In genomic region chr12:31154608-31155011, GRCm38 (mm10) we compare ENCODE assay signal across 16 mouse cellular contexts.
A peak's percentile ranks its signal among the peaks of the same experiment; 100 is the strongest.
DNase-seq lines count a peak whose midpoint lies in the region; ATAC-seq and TF ChIP-seq lines count a peak whose summit lies in the region.
"Had no signal": no experiment of that assay in that cellular context is flagged by ENCODE, and none has a peak within 500 bp of the region (broad histone marks: within the 10 kb centered on the region; RNA-seq: fewer than 3 reads in every experiment).

No protein-coding gene starts in this region.

- no peak for TF ChIP-seq POLR2A in lung, adult 2 months (IDR thresholded peaks at IDR 0.05; ENCODE audit: borderline replicate concordance, extremely low read depth, low read depth, low read length)

- no peak overlapping the region for H3K9ac ChIP-seq in intestine, embryonic 14.5 days (ENCODE audit: low read length)
- no peak overlapping the region for H3K9ac ChIP-seq in intestine, postnatal 0 days (ENCODE audit: low read depth, low read length)
- H3K9ac ChIP-seq in hindbrain, embryonic 12.5 days: no peak overlapping the region
- H3K9ac ChIP-seq: forebrain, embryonic 12.5 days; hindbrain, embryonic 14.5 days; liver, embryonic 13.5 days; stomach, embryonic 15.5 days had no signal

- DNase-seq in intestine, embryonic 14.5 days (ENCODE audit: low spot score): peak; percentile 40
- DNase-seq in lung, postnatal 10 days: peak; percentile 42
- no peak for DNase-seq in lung, adult 2 months
- peak; percentile 39 for DNase-seq in adrenal gland, postnatal 25 days
- peak; percentile 20 for DNase-seq in retina, embryonic 14.5 days (ENCODE audit: low spot score)
- no peak for DNase-seq in urinary bladder, postnatal 14 days (ENCODE audit: low spot score)
- DNase-seq: liver, embryonic 13.5 days; right cerebral cortex, postnatal 4 days had no signal

- no peaks in the 10 kb centered on the region for H3K36me3 ChIP-seq in intestine, embryonic 14.5 days (ENCODE audit: control insufficient read depth, insufficient read depth, low read length)
- no peaks in the 10 kb centered on the region for H3K36me3 ChIP-seq in intestine, postnatal 0 days (ENCODE audit: control insufficient read depth, insufficient read depth)
- no peaks in the 10 kb centered on the region for H3K36me3 ChIP-seq in hindbrain, embryonic 12.5 days
- H3K36me3 ChIP-seq: forebrain, embryonic 12.5 days; liver, embryonic 13.5 days; stomach, embryonic 15.5 days had no signal

- no peaks in the 10 kb centered on the region for H3K4me1 ChIP-seq in intestine, embryonic 14.5 days (replicated peaks; ENCODE audit: control insufficient read depth, insufficient read depth, low read length)
- no peaks in the 10 kb centered on the region for H3K4me1 ChIP-seq in intestine, postnatal 0 days (replicated peaks; ENCODE audit: control insufficient read depth, insufficient read depth, low read length)
- H3K4me1 ChIP-seq in lung, adult 2 months (ENCODE audit: control insufficient read depth, insufficient read depth, low read length): no peaks in the 10 kb centered on the region
- peaks cover 3% of the 10 kb centered on the region; the same call in 1 of the 2 replicates for H3K4me1 ChIP-seq in hindbrain, embryonic 12.5 days
- H3K4me1 ChIP-seq: liver, embryonic 13.5 days had no signal

- no peak overlapping the region for H3K4me2 ChIP-seq in intestine, embryonic 14.5 days (ENCODE audit: low read length)
- no peak overlapping the region for H3K4me2 ChIP-seq in intestine, postnatal 0 days (replicated peaks; ENCODE audit: low read depth)
- no peak overlapping the region for H3K4me2 ChIP-seq in hindbrain, embryonic 12.5 days (replicated peaks)
- H3K4me2 ChIP-seq: forebrain, embryonic 12.5 days; hindbrain, embryonic 14.5 days; liver, embryonic 13.5 days; stomach, embryonic 15.5 days had no signal

- 60% methylated on average over 5 of the region's 5 CpGs for WGBS in intestine, embryonic 14.5 days
- WGBS in intestine, postnatal 0 days: 48% methylated on average over 5 of the region's 5 CpGs
- WGBS in lung, adult 2 months: 54% methylated on average over 5 of the region's 5 CpGs
- WGBS in hindbrain, embryonic 12.5 days: 68% methylated on average over 5 of the region's 5 CpGs

- H3K4me3 ChIP-seq in intestine, embryonic 14.5 days (ENCODE audit: low read depth, low read length): no peak overlapping the region
- H3K4me3 ChIP-seq in intestine, postnatal 0 days (ENCODE audit: low read depth, low read length): no peak overlapping the region
- H3K4me3 ChIP-seq in lung, adult 2 months (replicated peaks; ENCODE audit: extremely low read depth, low read depth, low read length): no peak overlapping the region
- no peak overlapping the region for H3K4me3 ChIP-seq in hindbrain, embryonic 12.5 days
- H3K4me3 ChIP-seq: forebrain, embryonic 12.5 days; layer of hippocampus, adult 2 months; liver, embryonic 13.5 days; stomach, embryonic 15.5 days had no signal

- no peak for TF ChIP-seq CTCF in intestine, postnatal 0 days (IDR thresholded peaks at IDR 0.05; ENCODE audit: low read depth)
- no peak for TF ChIP-seq CTCF in lung, adult 2 months (IDR thresholded peaks at IDR 0.05; ENCODE audit: insufficient read depth, low read length)

- no peaks in the 10 kb centered on the region for H3K27me3 ChIP-seq in intestine, embryonic 14.5 days (replicated peaks; ENCODE audit: control insufficient read depth, insufficient read depth, low read length)
- no peaks in the 10 kb centered on the region for H3K27me3 ChIP-seq in intestine, postnatal 0 days (replicated peaks; ENCODE audit: control insufficient read depth, insufficient read depth, low read length)
- H3K27me3 ChIP-seq in hindbrain, embryonic 12.5 days: no peaks in the 10 kb centered on the region
- H3K27me3 ChIP-seq: forebrain, embryonic 12.5 days; liver, embryonic 13.5 days; stomach, embryonic 15.5 days had no signal

- ATAC-seq in intestine, embryonic 14.5 days (replicated peaks; ENCODE audit: low FRiP score, low TSS enrichment, low read depth): no peak
- ATAC-seq in intestine, postnatal 0 days: no peak
- ATAC-seq in hindbrain, embryonic 12.5 days (ENCODE audit: low FRiP score): no peak
- ATAC-seq: activated CD4-positive, CD25-positive, alpha-beta regulatory T cell, adult 4 months; CD4-positive, CD25-positive, alpha-beta regulatory T cell, adult 4 months had no signal

- H3K27ac ChIP-seq in intestine, embryonic 14.5 days (ENCODE audit: low read depth): no peak overlapping the region
- no peak overlapping the region; the same call in 1 of the 2 replicates for H3K27ac ChIP-seq in intestine, postnatal 0 days (ENCODE audit: low read depth, low read length)
- no peak overlapping the region for H3K27ac ChIP-seq in hindbrain, embryonic 12.5 days
- H3K27ac ChIP-seq: forebrain, embryonic 12.5 days; hindbrain, embryonic 14.5 days; layer of hippocampus, adult 2 months; liver, embryonic 13.5 days; stomach, embryonic 15.5 days had no signal

- no peaks in the 10 kb centered on the region for H3K9me3 ChIP-seq in intestine, embryonic 14.5 days (ENCODE audit: control insufficient read depth, low read length)
- H3K9me3 ChIP-seq in intestine, postnatal 0 days (ENCODE audit: control insufficient read depth): no peaks in the 10 kb centered on the region
- H3K9me3 ChIP-seq in hindbrain, embryonic 12.5 days (replicated peaks): no peaks in the 10 kb centered on the region
- H3K9me3 ChIP-seq: forebrain, embryonic 12.5 days; liver, embryonic 13.5 days; stomach, embryonic 15.5 days had no signal

Comparison
In these comparisons a context has a peak if more than half of its experiments do, and no peak if none do; other contexts are left out.
1. DNase-seq: peak in intestine, embryonic 14.5 days (single experiment), lung, postnatal 10 days (single experiment), adrenal gland, postnatal 25 days (single experiment) and retina, embryonic 14.5 days (single experiment); none in lung, adult 2 months (single experiment) and urinary bladder, postnatal 14 days (single experiment).